Mouse (Mus musculus) embryo, embryonic 9.5 days (tissue): ENCODE data around the gene Serbp1.

Experiments used
- DNase-seq: peaks from one replicate; pipeline ENCODE4 v3.0.0-alpha.2; 2017; ENCODE audit errors: extremely low spot score

Serbp1 gene

GRCm38 (mm10) chr6:67230950-67231349 is 7.0 kb upstream of the Serbp1 start:
- no peak for DNase-seq

GRCm38 (mm10) chr6:67235649-67236048 is 2.3 kb upstream of the Serbp1 start:
- DNase-seq, result no peak

- no peak for DNase-seq
Measured at GRCm38 (mm10) chr6:67236491-67237234, 1.3 kb upstream of the Serbp1 start.

GRCm38 (mm10) chr6:67241263-67241662 is 3.3 kb downstream of the Serbp1 start:
- DNase-seq, result no peak

- no peak for DNase-seq
Measured at GRCm38 (mm10) chr6:67243765-67244420, 5.9 kb downstream of the Serbp1 start.

GRCm38 (mm10) chr6:67244451-67244850 is 6.5 kb downstream of the Serbp1 start:
- DNase-seq, result no peak

GRCm38 (mm10) chr6:67251095-67251494 is 13.1 kb downstream of the Serbp1 start:
- DNase-seq, result no peak

GRCm38 (mm10) chr6:67264935-67265334 is 27.0 kb downstream of the Serbp1 start:
- no peak for DNase-seq

- DNase-seq, result no peak
Measured at GRCm38 (mm10) chr6:67266159-67266657, 28.2 kb downstream of the Serbp1 start.

- DNase-seq, result peak; percentile 93
Measured at GRCm38 (mm10) chr6:67266664-67267407, 28.9 kb downstream of the Serbp1 start.

GRCm38 (mm10) chr6:67267408-67268244 is 29.6 kb downstream of the Serbp1 start:
- peak; percentile 54 for DNase-seq

- no peak for DNase-seq
Measured at GRCm38 (mm10) chr6:67268245-67268612, 30.3 kb downstream of the Serbp1 start.

- DNase-seq, result no peak
Measured at GRCm38 (mm10) chr6:67268983-67269382, 31.0 kb downstream of the Serbp1 start.

- DNase-seq, result no peak
Measured at GRCm38 (mm10) chr6:67269459-67269858, 31.5 kb downstream of the Serbp1 start.

- DNase-seq, result no peak
Measured at GRCm38 (mm10) chr6:67277944-67278343, 40.0 kb downstream of the Serbp1 start.

- no peak for DNase-seq
Measured at GRCm38 (mm10) chr6:67281614-67282197, 43.7 kb downstream of the Serbp1 start.

- no peak for DNase-seq
Measured at GRCm38 (mm10) chr6:67282897-67283296, 44.9 kb downstream of the Serbp1 start.

- DNase-seq, result no peak
Measured at GRCm38 (mm10) chr6:67292042-67292623, 54.2 kb downstream of the Serbp1 start.

- DNase-seq, result no peak
Measured at GRCm38 (mm10) chr6:67296126-67296525, 58.1 kb downstream of the Serbp1 start.

- DNase-seq, result no peak
Measured at GRCm38 (mm10) chr6:67298742-67299141, 60.8 kb downstream of the Serbp1 start.

GRCm38 (mm10) chr6:67300300-67300699 is 62.3 kb downstream of the Serbp1 start:
- no peak for DNase-seq
